In genomic region chr10:116922161-116922560, GRCm38 (mm10) we compare ENCODE assay signal across 30 mouse cellular contexts. TPM values are rescaled to one million over a fixed set of nuclear protein-coding genes. Genes with fewer than 3 reads are reported as not detected.
DNase-seq lines count a peak whose midpoint lies in the region; ATAC-seq and TF ChIP-seq lines count a peak whose summit lies in the region.
"Had no signal": no experiment of that assay in that cellular context is flagged by ENCODE, and none has a peak within 500 bp of the region (broad histone marks: within the 10 kb centered on the region; RNA-seq: fewer than 3 reads in every experiment).

No protein-coding gene starts in this region.

- 73% methylated on average over 15 of the region's 15 CpGs for WGBS in lung, postnatal 0 days
- 89% methylated on average over 15 of the region's 15 CpGs for WGBS in liver, embryonic 11.5 days

- H3K4me1 ChIP-seq in lung, postnatal 0 days (ENCODE audit: insufficient read depth, low read depth, low read length), result no peaks in the 10 kb centered on the region
- no peaks in the 10 kb centered on the region for H3K4me1 ChIP-seq in liver, embryonic 11.5 days (replicated peaks; ENCODE audit: control insufficient read depth, insufficient read depth, low read length)
- H3K4me1 ChIP-seq: forebrain, embryonic 13.5 days; heart, embryonic 12.5 days; hindbrain, embryonic 10.5 days had no signal

- no peaks in the 10 kb centered on the region for H3K9me3 ChIP-seq in lung, postnatal 0 days (ENCODE audit: low read length)
- H3K9me3 ChIP-seq in liver, embryonic 11.5 days (ENCODE audit: control insufficient read depth, low read length), result no peaks in the 10 kb centered on the region
- H3K9me3 ChIP-seq: embryonic facial prominence, embryonic 10.5 days; forebrain, embryonic 13.5 days; heart, embryonic 12.5 days; hindbrain, embryonic 10.5 days had no signal

- H3K27ac ChIP-seq in lung, postnatal 0 days (ENCODE audit: low read length), result no peak overlapping the region
- H3K27ac ChIP-seq in liver, embryonic 11.5 days (ENCODE audit: low read depth, low read length), result no peak overlapping the region
- H3K27ac ChIP-seq: embryonic facial prominence, embryonic 10.5 days; forebrain, embryonic 13.5 days; hindbrain, embryonic 10.5 days; hindbrain, embryonic 14.5 days had no signal

- no peak for DNase-seq in lung, postnatal 0 days (ENCODE audit: low spot score)
- DNase-seq in lung, postnatal 10 days, result no peak
- peak; percentile 59 for DNase-seq in CD4-positive, CD25-positive, alpha-beta regulatory T cell, adult 2 months (ENCODE audit: low read depth, low spot score)
- DNase-seq in ZHBTc4 (ENCODE audit: low read depth, low spot score), result peak; percentile 46
- no peak for DNase-seq in embryo, embryonic 10 days (ENCODE audit: low spot score)
- DNase-seq in left cerebral cortex, postnatal 10 days (ENCODE audit: extremely low spot score in 1 of 2, low spot score in 2 of 2), result no peak
- no peak for DNase-seq in liver, embryonic 11.5 days (ENCODE audit: low spot score)
- DNase-seq: adrenal gland, adult 8-10 months; adrenal gland, postnatal 36 days; cerebellum, adult 11 months; cerebellum, adult 8-10 months; cerebellum, postnatal 14 days; forebrain, postnatal 0 days; gastrocnemius, postnatal 25 days had no signal

- H3K4me3 ChIP-seq in lung, postnatal 0 days (ENCODE audit: low read depth, low read length), result no peak overlapping the region
- no peak overlapping the region for H3K4me3 ChIP-seq in liver, embryonic 11.5 days (ENCODE audit: low read depth, low read length)
- H3K4me3 ChIP-seq: embryonic facial prominence, embryonic 10.5 days; forebrain, embryonic 13.5 days; heart, embryonic 12.5 days; hindbrain, embryonic 10.5 days had no signal

- no peaks in the 10 kb centered on the region for H3K27me3 ChIP-seq in lung, postnatal 0 days (replicated peaks; ENCODE audit: insufficient read depth, low read length)
- H3K27me3 ChIP-seq in liver, embryonic 11.5 days (replicated peaks; ENCODE audit: control insufficient read depth, insufficient read depth, low read length), result no peaks in the 10 kb centered on the region
- H3K27me3 ChIP-seq: forebrain, embryonic 13.5 days; heart, embryonic 12.5 days had no signal

- no peak for TF ChIP-seq CTCF in lung, postnatal 0 days (IDR thresholded peaks at IDR 0.05)

- no peak for TF ChIP-seq EP300 in lung, postnatal 0 days (IDR thresholded peaks at IDR 0.05)

- peaks cover 10% of the 10 kb centered on the region; the same call in 1 of the 2 replicates for H3K36me3 ChIP-seq in lung, postnatal 0 days (ENCODE audit: insufficient read depth, low read length)
- H3K36me3 ChIP-seq in liver, embryonic 11.5 days (ENCODE audit: control insufficient read depth, insufficient read depth, low read length), result peaks cover 7% of the 10 kb centered on the region; the same call in 1 of the 2 replicates

- peak; percentile 33 for ATAC-seq in lung, postnatal 0 days
- peak; percentile 17 for ATAC-seq in inflammation-experienced regulatory T-cells, adult 6 months
- ATAC-seq in liver, embryonic 11.5 days (replicated peaks; ENCODE audit: low FRiP score), result no peak
- ATAC-seq: forebrain, embryonic 13.5 days; forebrain, postnatal 0 days had no signal

- H3K9ac ChIP-seq in lung, postnatal 0 days (replicated peaks; ENCODE audit: low read depth), result no peak overlapping the region
- no peak overlapping the region for H3K9ac ChIP-seq in liver, embryonic 11.5 days (ENCODE audit: low read depth, low read length)
- H3K9ac ChIP-seq: forebrain, embryonic 13.5 days; forebrain, postnatal 0 days; heart, embryonic 12.5 days; hindbrain, embryonic 14.5 days had no signal

- intact Hi-C loops in left cerebral cortex, postnatal 10 days (cut with DNase I), result no loop called here

- H3K4me2 ChIP-seq in lung, postnatal 0 days (replicated peaks; ENCODE audit: low read depth, low read length), result no peak overlapping the region
- no peak overlapping the region for H3K4me2 ChIP-seq in liver, embryonic 11.5 days
- H3K4me2 ChIP-seq: forebrain, embryonic 13.5 days; heart, embryonic 12.5 days; hindbrain, embryonic 14.5 days had no signal

RNA-seq across cellular contexts. Expression of gene Myrfl, which starts 25.4 kb away (rescaled TPM):
- polyA plus RNA-seq in lung, postnatal 0 days (2015; fragmentation: Nextera tagmentation; extraction: Ambion mirVana), result not detected in 2 replicates
- not detected for polyA plus RNA-seq in inflammation-experienced regulatory T-cells, adult 6 months (2017; shearing (Covaris generic))
- total RNA-seq in left cerebral cortex, postnatal 10 days (2021), result under 1 TPM; 0.58 to 0.71 TPM
- polyA plus RNA-seq in liver, embryonic 11.5 days (2014; fragmentation: Nextera tagmentation; extraction: Ambion mirVana), result 0.08 and 0.16 TPM in 2 replicates
- total RNA-seq: forebrain, postnatal 0 days; granulocyte monocyte progenitor cell, adult 5-6 weeks; MEL had no signal
- polyA plus RNA-seq: C2C12; forebrain, postnatal 0 days; hindbrain, embryonic 14.5 days had no signal

RNA-seq across cellular contexts. Expression of gene Rab3ip, which starts 28.4 kb away (rescaled TPM):
- 29.5 and 34.2 TPM in 2 replicates for polyA plus RNA-seq in lung, postnatal 0 days (2015; fragmentation: Nextera tagmentation; extraction: Ambion mirVana)
- polyA plus RNA-seq in inflammation-experienced regulatory T-cells, adult 6 months (2017; shearing (Covaris generic)), result 10 to 100 TPM in 1 of 3 experiments, 1 to 10 TPM in 2; 5.6 to 12.7 (median 8.7) TPM
- 10 to 100 TPM; 39.6 to 43.4 TPM for total RNA-seq in left cerebral cortex, postnatal 10 days (2021)
- 16.2 and 17.1 TPM in 2 replicates for polyA plus RNA-seq in liver, embryonic 11.5 days (2014; fragmentation: Nextera tagmentation; extraction: Ambion mirVana)

RNA-seq across cellular contexts. Expression of gene Gm10271, which starts 50.2 kb away (rescaled TPM):
- polyA plus RNA-seq in lung, postnatal 0 days (2015; fragmentation: Nextera tagmentation; extraction: Ambion mirVana), result not detected in 2 replicates
- not detected for polyA plus RNA-seq in inflammation-experienced regulatory T-cells, adult 6 months (2017; shearing (Covaris generic))
- total RNA-seq in left cerebral cortex, postnatal 10 days (2021), result not detected
- polyA plus RNA-seq in liver, embryonic 11.5 days (2014; fragmentation: Nextera tagmentation; extraction: Ambion mirVana), result not detected in 2 replicates
- total RNA-seq: adrenal gland, adult 8-10 months; adrenal gland, postnatal 36 days; forebrain, postnatal 0 days; gastrocnemius, adult 18-20 months; gastrocnemius, postnatal 25 days; granulocyte monocyte progenitor cell, adult 5-6 weeks; heart, adult 8-10 months; heart, postnatal 25 days; MEL had no signal
- polyA plus RNA-seq: brain, embryonic 14.5 days; C2C12; embryonic facial prominence, embryonic 10.5 days; embryonic facial prominence, embryonic 14.5 days; forebrain, embryonic 13.5 days; forebrain, postnatal 0 days; heart, embryonic 12.5 days; heart, embryonic 16.5 days; hindbrain, embryonic 10.5 days; hindbrain, embryonic 14.5 days; intestine, embryonic 14.5 days had no signal

Comparison
In these comparisons a context has a peak if more than half of its experiments do, and no peak if none do; other contexts are left out.
1. DNase-seq: peak in CD4-positive, CD25-positive, alpha-beta regulatory T cell, adult 2 months (single experiment) and ZHBTc4 (single experiment); none in lung, postnatal 0 days (single experiment), lung, postnatal 10 days (single experiment), embryo, embryonic 10 days (single experiment), left cerebral cortex, postnatal 10 days (0 of 2) and liver, embryonic 11.5 days (single experiment).